Mouse (Mus musculus): ENCODE data around the gene Dexi. TPM values are rescaled to one million over a fixed set of nuclear protein-coding genes. Genes with fewer than 3 reads are reported as not detected.

The Dexi gene
- 1.1 and 1.7 TPM in 2 replicates for polyA plus RNA-seq (2015; fragmentation: Nextera tagmentation; extraction: Ambion mirVana)

GRCm38 (mm10) chr16:10542698-10543365 lies at the start of gene Dexi:
TSS of gene Dexi (minus strand) at chr16:10543054.
- Histone ChIP-seq H3K4me3 (ENCODE audit: low read depth, low read length) (peak within 1 kb of the TSS; percentile 75), H3K36me3 (ENCODE audit: control insufficient read depth, insufficient read depth) (no peaks in the 10 kb centered on the region), H3K4me1 (ENCODE audit: control insufficient read depth, low read depth, low read length) (peaks cover 22% of the 10 kb centered on the region), H3K9ac (ENCODE audit: low read depth, low read length) (peak within 1 kb of the TSS; percentile 76), H3K27ac (ENCODE audit: low read length) (0 out of 2 replicates have a peak within 1 kb of the TSS, but pooled peaks have one; percentile 10), H3K9me3 (replicated peaks; ENCODE audit: control insufficient read depth, low read length) (no peaks in the 10 kb centered on the region), H3K4me2 (ENCODE audit: low read depth, low read length) (peak within 1 kb of the TSS; percentile 98), H3K27me3 (ENCODE audit: control insufficient read depth, insufficient read depth, low read depth, low read length) (no peaks in the 10 kb centered on the region)
- WGBS (ENCODE audit: insufficient replicate concordance) = under 1% methylated on average over 61 of the region's 61 CpGs
- peak; percentile 93 for ATAC-seq (ENCODE audit: low read depth)

GRCm38 (mm10) chr16:10586546-10586945 lies 43.7 kb upstream of the Dexi start:
- Histone ChIP-seq H3K27ac (ENCODE audit: low read length) (no peak overlapping the region), H3K9ac (ENCODE audit: low read depth, low read length) (no peak overlapping the region), H3K4me1 (ENCODE audit: control insufficient read depth, low read depth, low read length) (no peaks in the 10 kb centered on the region)

GRCm38 (mm10) chr16:10585165-10585564 lies 42.3 kb upstream of the Dexi start:
- Histone ChIP-seq H3K4me2 (ENCODE audit: low read depth, low read length) (no peak overlapping the region), H3K4me3 (ENCODE audit: low read depth, low read length) (no peak overlapping the region), H3K27ac (ENCODE audit: low read length) (no peak overlapping the region), H3K4me1 (ENCODE audit: control insufficient read depth, low read depth, low read length) (no peaks in the 10 kb centered on the region), H3K36me3 (ENCODE audit: control insufficient read depth, insufficient read depth) (peaks cover 4% of the 10 kb centered on the region), H3K27me3 (ENCODE audit: control insufficient read depth, insufficient read depth, low read depth, low read length) (no peaks in the 10 kb centered on the region), H3K9me3 (replicated peaks; ENCODE audit: control insufficient read depth, low read length) (no peaks in the 10 kb centered on the region), H3K9ac (ENCODE audit: low read depth, low read length) (no peak overlapping the region)
- WGBS (ENCODE audit: insufficient replicate concordance) = 26% methylated on average over 1 of the region's 1 CpGs
- ATAC-seq (ENCODE audit: low read depth) = no peak

More at GRCm38 (mm10) chr16:10586546-10586945, 43.7 kb upstream of the Dexi start:
- H3K4me2 ChIP-seq (ENCODE audit: low read depth, low read length) = no peak overlapping the region
- no peaks in the 10 kb centered on the region for H3K9me3 ChIP-seq (replicated peaks; ENCODE audit: control insufficient read depth, low read length)
- H3K27me3 ChIP-seq (ENCODE audit: control insufficient read depth, insufficient read depth, low read depth, low read length) = no peaks in the 10 kb centered on the region
- WGBS (ENCODE audit: insufficient replicate concordance) = 59% methylated on average over 3 of the region's 3 CpGs
- peaks cover 3% of the 10 kb centered on the region for H3K36me3 ChIP-seq (ENCODE audit: control insufficient read depth, insufficient read depth)
- no peak for ATAC-seq (ENCODE audit: low read depth)
- no peak overlapping the region for H3K4me3 ChIP-seq (ENCODE audit: low read depth, low read length)

- ATAC-seq (ENCODE audit: low read depth) = no peak
These were observed 38.5 kb upstream of the Dexi start for GRCm38 (mm10) chr16:10581234-10581898.

GRCm38 (mm10) chr16:10578376-10578775 lies 35.5 kb upstream of the Dexi start:
- 53% methylated on average over 1 of the region's 1 CpGs for WGBS (ENCODE audit: insufficient replicate concordance)
- Histone ChIP-seq H3K4me2 (ENCODE audit: low read depth, low read length) (no peak overlapping the region), H3K36me3 (ENCODE audit: control insufficient read depth, insufficient read depth) (peaks cover 11% of the 10 kb centered on the region)

More at GRCm38 (mm10) chr16:10581234-10581898, 38.5 kb upstream of the Dexi start:
- Histone ChIP-seq H3K4me2 (ENCODE audit: low read depth, low read length) (no peak overlapping the region), H3K27me3 (ENCODE audit: control insufficient read depth, insufficient read depth, low read depth, low read length) (no peaks in the 10 kb centered on the region), H3K9ac (ENCODE audit: low read depth, low read length) (no peak overlapping the region), H3K9me3 (replicated peaks; ENCODE audit: control insufficient read depth, low read length) (no peaks in the 10 kb centered on the region), H3K27ac (ENCODE audit: low read length) (no peak overlapping the region), H3K4me1 (ENCODE audit: control insufficient read depth, low read depth, low read length) (no peaks in the 10 kb centered on the region), H3K36me3 (ENCODE audit: control insufficient read depth, insufficient read depth) (peaks cover 4% of the 10 kb centered on the region), H3K4me3 (ENCODE audit: low read depth, low read length) (no peak overlapping the region)
- WGBS (ENCODE audit: insufficient replicate concordance) = 53% methylated on average over 2 of the region's 2 CpGs

GRCm38 (mm10) chr16:10577548-10577947 lies 34.7 kb upstream of the Dexi start:
- Histone ChIP-seq H3K36me3 (ENCODE audit: control insufficient read depth, insufficient read depth) (peaks cover 11% of the 10 kb centered on the region), H3K4me3 (ENCODE audit: low read depth, low read length) (no peak overlapping the region), H3K27ac (ENCODE audit: low read length) (no peak overlapping the region), H3K27me3 (ENCODE audit: control insufficient read depth, insufficient read depth, low read depth, low read length) (no peaks in the 10 kb centered on the region), H3K9me3 (replicated peaks; ENCODE audit: control insufficient read depth, low read length) (no peaks in the 10 kb centered on the region), H3K4me1 (ENCODE audit: control insufficient read depth, low read depth, low read length) (no peaks in the 10 kb centered on the region), H3K4me2 (ENCODE audit: low read depth, low read length) (no peak overlapping the region), H3K9ac (ENCODE audit: low read depth, low read length) (no peak overlapping the region)
- 41% methylated on average over 5 of the region's 5 CpGs for WGBS (ENCODE audit: insufficient replicate concordance)
- no peak for ATAC-seq (ENCODE audit: low read depth)

More at GRCm38 (mm10) chr16:10578376-10578775, 35.5 kb upstream of the Dexi start:
- Histone ChIP-seq H3K27me3 (ENCODE audit: control insufficient read depth, insufficient read depth, low read depth, low read length) (no peaks in the 10 kb centered on the region), H3K4me3 (ENCODE audit: low read depth, low read length) (no peak overlapping the region), H3K9ac (ENCODE audit: low read depth, low read length) (no peak overlapping the region), H3K27ac (ENCODE audit: low read length) (no peak overlapping the region), H3K9me3 (replicated peaks; ENCODE audit: control insufficient read depth, low read length) (no peaks in the 10 kb centered on the region), H3K4me1 (ENCODE audit: control insufficient read depth, low read depth, low read length) (no peaks in the 10 kb centered on the region)
- ATAC-seq (ENCODE audit: low read depth) = no peak

- Histone ChIP-seq H3K4me1 (ENCODE audit: control insufficient read depth, low read depth, low read length) (no peaks in the 10 kb centered on the region), H3K4me2 (ENCODE audit: low read depth, low read length) (no peak overlapping the region), H3K27me3 (ENCODE audit: control insufficient read depth, insufficient read depth, low read depth, low read length) (no peaks in the 10 kb centered on the region), H3K9me3 (replicated peaks; ENCODE audit: control insufficient read depth, low read length) (no peaks in the 10 kb centered on the region), H3K36me3 (ENCODE audit: control insufficient read depth, insufficient read depth) (peaks cover 6% of the 10 kb centered on the region), H3K27ac (ENCODE audit: low read length) (no peak overlapping the region), H3K4me3 (ENCODE audit: low read depth, low read length) (no peak overlapping the region), H3K9ac (ENCODE audit: low read depth, low read length) (no peak overlapping the region)
- WGBS (ENCODE audit: insufficient replicate concordance) = 67% methylated on average over 4 of the region's 4 CpGs
- ATAC-seq (ENCODE audit: low read depth) = 0 out of 2 replicates have a peak, but pooled peaks have one; percentile 21
These were observed 33.1 kb upstream of the Dexi start for GRCm38 (mm10) chr16:10575915-10576314.

- H3K4me3 ChIP-seq (ENCODE audit: low read depth, low read length) = no peak overlapping the region
- no peak overlapping the region for H3K27ac ChIP-seq (ENCODE audit: low read length)
- no peak for ATAC-seq (ENCODE audit: low read depth)
- H3K36me3 ChIP-seq (ENCODE audit: control insufficient read depth, insufficient read depth) = peaks cover 6% of the 10 kb centered on the region
- H3K9ac ChIP-seq (ENCODE audit: low read depth, low read length) = no peak overlapping the region
- H3K4me1 ChIP-seq (ENCODE audit: control insufficient read depth, low read depth, low read length) = no peaks in the 10 kb centered on the region
- H3K27me3 ChIP-seq (ENCODE audit: control insufficient read depth, insufficient read depth, low read depth, low read length) = no peaks in the 10 kb centered on the region
- no peak overlapping the region for H3K4me2 ChIP-seq (ENCODE audit: low read depth, low read length)
- H3K9me3 ChIP-seq (replicated peaks; ENCODE audit: control insufficient read depth, low read length) = no peaks in the 10 kb centered on the region
- 65% methylated on average over 2 of the region's 2 CpGs for WGBS (ENCODE audit: insufficient replicate concordance)
These were observed 32.1 kb upstream of the Dexi start for GRCm38 (mm10) chr16:10574936-10575335.

- H3K9ac ChIP-seq (ENCODE audit: low read depth, low read length) = no peak overlapping the region
- no peaks in the 10 kb centered on the region for H3K9me3 ChIP-seq (replicated peaks; ENCODE audit: control insufficient read depth, low read length)
- no peak overlapping the region for H3K4me3 ChIP-seq (ENCODE audit: low read depth, low read length)
- ATAC-seq (ENCODE audit: low read depth) = no peak
- WGBS (ENCODE audit: insufficient replicate concordance) = 52% methylated on average over 2 of the region's 2 CpGs
- no peak overlapping the region for H3K4me2 ChIP-seq (ENCODE audit: low read depth, low read length)
- no peaks in the 10 kb centered on the region for H3K27me3 ChIP-seq (ENCODE audit: control insufficient read depth, insufficient read depth, low read depth, low read length)
- peaks cover 6% of the 10 kb centered on the region for H3K36me3 ChIP-seq (ENCODE audit: control insufficient read depth, insufficient read depth)
- H3K27ac ChIP-seq (ENCODE audit: low read length) = no peak overlapping the region
- no peaks in the 10 kb centered on the region for H3K4me1 ChIP-seq (ENCODE audit: control insufficient read depth, low read depth, low read length)
These were observed 29.0 kb upstream of the Dexi start for GRCm38 (mm10) chr16:10571820-10572219.
